Mouse (Mus musculus) kidney, adult 18-20 months (tissue): Measurements from ENCODE around the gene Prl2b1.

ENCODE experiments used
- DNase-seq: peaks from one replicate; pipeline ENCODE4 v3.0.0; 2021

Gene Prl2b1

GRCm38 (mm10) chr13:27390746-27391145 is at the start of gene Prl2b1:
Gene Prl2b1 (minus strand): TSS chr13:27390846.
- DNase-seq = no peak

DNA sequence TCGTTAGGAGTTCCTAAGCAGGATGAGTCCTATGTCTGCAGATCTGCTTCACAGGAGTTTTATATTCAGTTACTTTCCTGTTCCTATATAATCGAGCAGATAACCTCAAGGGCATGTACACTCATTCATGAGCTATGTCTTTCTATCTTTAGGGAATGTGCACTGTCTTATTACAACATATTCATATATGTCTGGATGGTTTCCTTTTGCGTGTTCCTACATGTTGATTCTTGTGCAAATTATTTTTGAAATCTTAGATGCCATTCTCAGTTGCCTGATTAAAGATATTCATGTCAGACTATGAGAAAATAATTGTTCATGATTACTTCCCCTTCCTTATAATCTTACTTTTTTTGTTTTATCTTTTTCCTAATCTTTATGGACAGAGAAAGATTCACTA is 47.9 kb upstream of the Prl2b1 start, which contains the start of gene Prl8a6:
Prl8a6 (minus strand) TSS at position 101 of the 400 bp plus-strand sequence.
- no peak for DNase-seq

GRCm38 (mm10) chr13:27433159-27433558 is 42.5 kb upstream of the Prl2b1 start:
- DNase-seq = no peak

- no peak for DNase-seq
These were observed 23.0 kb upstream of the Prl2b1 start for GRCm38 (mm10) chr13:27413640-27414039.

DNA sequence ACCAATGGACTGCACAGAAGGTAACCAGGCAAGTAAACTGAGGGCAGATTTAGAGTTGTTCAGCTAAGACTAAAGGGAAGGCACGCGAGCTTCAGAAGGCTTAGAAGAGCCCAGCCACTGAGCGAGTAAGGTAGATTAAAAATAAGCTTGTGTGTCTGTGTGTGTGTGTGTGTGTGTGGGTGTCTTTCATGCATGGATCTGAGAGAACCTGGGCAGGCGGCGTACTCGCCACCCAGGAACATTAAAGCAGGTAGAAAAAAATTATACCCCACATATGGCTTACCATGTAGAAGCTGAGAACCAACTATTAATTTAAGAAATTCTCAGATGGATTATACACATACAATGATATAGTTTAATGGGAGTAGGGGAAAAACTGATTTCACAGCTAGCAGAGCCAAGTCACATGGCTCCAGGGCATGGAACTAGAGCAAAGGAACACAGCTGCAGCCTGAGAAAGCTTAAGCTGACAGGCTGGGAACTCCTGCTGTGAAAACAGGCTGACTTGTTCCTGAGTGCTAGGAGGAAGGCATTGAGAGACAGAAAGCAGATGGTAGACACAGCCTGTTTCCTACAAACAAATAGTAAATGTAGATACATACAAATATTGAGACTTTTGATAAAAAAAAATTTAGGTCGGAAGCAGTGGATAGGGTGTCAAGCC is 8.5 kb upstream of the Prl2b1 start:
- no peak for DNase-seq

DNA sequence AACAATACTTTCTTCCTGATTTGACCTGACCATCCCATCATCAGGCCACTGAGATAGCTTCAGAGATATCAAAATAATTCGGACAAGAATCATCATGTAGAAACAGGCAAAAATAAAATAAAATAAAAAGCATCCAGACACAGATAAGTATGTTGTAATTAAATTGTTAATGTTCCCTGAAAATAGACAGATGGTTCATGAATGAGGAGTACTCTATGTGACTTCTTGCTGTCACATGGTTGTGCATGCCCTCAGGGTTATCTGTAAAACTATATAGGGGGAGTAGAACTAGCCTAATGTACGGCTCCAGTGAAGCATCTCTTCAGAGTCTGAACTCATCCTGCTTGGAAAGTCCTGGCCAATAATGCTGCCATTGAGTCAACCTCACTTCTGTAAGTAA is 45.3 kb downstream of the Prl2b1 start, which contains the start of gene Prl8a2:
Prl8a2 (plus strand) TSS at position 301 of the 400 bp plus-strand sequence.
- no peak for DNase-seq

DNA sequence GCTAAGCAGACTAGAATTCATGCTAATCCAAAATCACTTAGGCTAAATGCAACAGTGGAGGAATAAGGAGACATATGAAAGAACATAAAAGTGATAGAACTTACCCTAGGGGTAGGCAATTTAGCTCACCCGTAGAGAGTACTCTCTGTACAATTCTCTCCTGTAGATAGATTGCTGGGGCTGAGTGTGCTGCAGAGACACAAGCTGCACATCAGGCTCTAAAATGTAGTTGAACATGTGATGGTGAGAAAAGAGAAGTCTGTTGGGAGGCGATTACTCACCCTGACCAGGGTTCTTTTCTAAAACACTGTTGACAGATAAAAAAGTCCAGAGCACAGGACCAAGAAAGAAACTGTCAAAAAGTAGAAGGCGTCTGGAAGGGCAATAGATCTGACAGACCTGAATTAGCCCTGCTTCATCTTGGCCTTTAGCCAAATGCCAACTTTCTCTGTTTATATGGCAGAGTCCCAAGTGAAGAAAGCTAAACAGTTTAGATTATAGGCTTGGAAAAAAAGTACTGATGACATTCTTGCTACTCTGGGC is 47.8 kb downstream of the Prl2b1 start:
- no peak for DNase-seq

- DNase-seq = no peak
These were observed 55.7 kb downstream of the Prl2b1 start for GRCm38 (mm10) chr13:27334989-27335388.
